Mouse (Mus musculus): Measurements from ENCODE around the gene Ift140.

DNA sequence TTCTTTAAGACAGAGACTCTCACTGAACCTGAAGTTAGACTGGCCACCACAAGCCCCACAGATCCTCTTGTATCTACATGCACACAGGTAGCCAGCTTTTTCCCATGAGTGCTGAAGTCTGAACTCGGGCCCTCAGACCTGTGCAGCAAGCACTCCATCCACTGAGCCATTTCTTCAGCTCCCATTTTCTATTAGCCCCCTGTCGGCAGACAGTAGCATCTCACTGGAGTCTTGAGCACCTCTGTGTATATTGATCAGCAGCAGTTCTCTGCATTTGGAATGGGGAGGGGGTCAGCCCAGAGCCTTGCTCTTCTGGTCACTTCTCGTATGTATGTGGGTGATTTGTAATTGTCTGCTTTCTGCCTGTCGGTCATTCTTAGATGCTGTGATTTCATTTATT is 124.1 kb downstream of the Ift140 start:
- no peak for TF ChIP-seq EP300 (IDR thresholded peaks at IDR 0.05; ENCODE audit: low read depth)
- TF ChIP-seq CTCF (IDR thresholded peaks at IDR 0.05; ENCODE audit: low read depth): peak; percentile 51

Measured in liver, postnatal 0 days (tissue).